Mouse (Mus musculus) intestine, embryonic 16.5 days (tissue): ENCODE measurements around the gene St3gal3. TPM values are rescaled to one million over a fixed set of nuclear protein-coding genes. Genes with fewer than 3 reads are reported as not detected.

Source experiments
- ATAC-seq: fragments of 200-750 bp; cut with Nextera tagmentation; 2 replicates; pipeline ENCODE4 v1.8.0; 2017; ENCODE audit warnings: moderate TSS enrichment, moderate library complexity
- H3K27ac ChIP-seq: fragments of 300-500 bp; sonication (generic); 2 replicates; pipeline ENCODE4 v1.5.1; 2014; ENCODE audit warnings: mild to moderate bottlenecking, low read length
- H3K27me3 ChIP-seq: fragments of 300-500 bp; sonication (generic); replicated peaks from 2 replicates; pipeline ENCODE4 v1.6.1; 2014; ENCODE audit warnings: low read length, control low read depth, mixed read lengths; ENCODE audit not compliant: control insufficient read depth, insufficient read depth
- H3K36me3 ChIP-seq: fragments of 300-500 bp; sonication (generic); 2 replicates; pipeline ENCODE4 v1.6.1; 2014; ENCODE audit warnings: low read length, control low read depth; ENCODE audit not compliant: control insufficient read depth, insufficient read depth
- H3K4me1 ChIP-seq: fragments of 300-500 bp; sonication (generic); 2 replicates; pipeline ENCODE4 v1.6.1; 2014; ENCODE audit warnings: low read length, control low read depth, mixed read lengths; ENCODE audit not compliant: control insufficient read depth, insufficient read depth
- H3K4me2 ChIP-seq: fragments of 300-500 bp; sonication (generic); 2 replicates; pipeline ENCODE4 v1.6.1; 2014; ENCODE audit warnings: low read depth, low read length, control low read depth
- H3K4me3 ChIP-seq: fragments of 300-500 bp; sonication (generic); 2 replicates; pipeline ENCODE4 v1.5.1; 2014; ENCODE audit warnings: mild to moderate bottlenecking, low read length
- H3K9ac ChIP-seq: fragments of 300-500 bp; sonication (generic); 2 replicates; pipeline ENCODE4 v1.6.1; 2014; ENCODE audit warnings: low read depth, low read length
- H3K9me3 ChIP-seq: fragments of 300-500 bp; sonication (generic); 2 replicates; pipeline ENCODE4 v1.6.1; 2016; ENCODE audit warnings: low read length, control low read depth; ENCODE audit not compliant: control insufficient read depth
- WGBS: fragments of 180-500 bp; shearing (Covaris S2); extraction: QIAGEN DNeasy Blood & Tissue Kit; methylation state at CpG from one replicate; pipeline ENCODE4 v1.1.7; 2014; 5-methylcytosine and 5-hydroxymethylcytosine counted together
- polyA plus RNA-seq: library from polyadenylated mRNA; unstranded; fragments of >200 nt; fragmentation: Nextera tagmentation; extraction: Ambion mirVana; gene quantifications from 2 replicates; pipeline ENCODE4 v1.2.1, GENCODE M21; 2015

St3gal3 gene
- polyA plus RNA-seq, result 8.6 and 10.1 TPM in 2 replicates

GRCm38 (mm10) chr4:118134485-118135365 is at the start of gene St3gal3:
Gene St3gal3, minus strand, starts transcription at chr4:118134914.
- H3K27me3 ChIP-seq, result no peaks in the 10 kb centered on the region
- peaks cover 25% of the 10 kb centered on the region for H3K4me1 ChIP-seq
- peak within 1 kb of the TSS; percentile 79 for H3K4me2 ChIP-seq
- peak; percentile 99 for ATAC-seq
- peak within 1 kb of the TSS; percentile 88 for H3K9ac ChIP-seq
- under 1% methylated on average over 61 of the region's 84 CpGs for WGBS
- H3K27ac ChIP-seq, result peak within 1 kb of the TSS; percentile 76
- H3K9me3 ChIP-seq, result no peaks in the 10 kb centered on the region
- H3K4me3 ChIP-seq, result peak within 1 kb of the TSS; percentile 84
- H3K36me3 ChIP-seq, result peaks cover 12% of the 10 kb centered on the region

GRCm38 (mm10) chr4:118180301-118181080 is 45.8 kb upstream of the St3gal3 start:
- 11% methylated on average over 17 of the region's 17 CpGs for WGBS
- H3K9ac ChIP-seq, result peak overlapping the region; percentile 71
- H3K4me2 ChIP-seq, result peak overlapping the region; percentile 74
- no peak for ATAC-seq
- no peaks in the 10 kb centered on the region for H3K9me3 ChIP-seq
- peaks cover 5% of the 10 kb centered on the region for H3K4me1 ChIP-seq
- peak overlapping the region; percentile 81 for H3K27ac ChIP-seq
- H3K27me3 ChIP-seq, result no peaks in the 10 kb centered on the region
- H3K4me3 ChIP-seq, result peak overlapping the region; percentile 82
- no peaks in the 10 kb centered on the region; the same call in 1 of the 2 replicates for H3K36me3 ChIP-seq

- peaks cover 5% of the 10 kb centered on the region for H3K4me1 ChIP-seq
- H3K9ac ChIP-seq, result peak within 1 kb of the TSS; percentile 87
- peak; percentile 100 for ATAC-seq
- whole genome bisulfite sequencing, result under 1% methylated on average over 38 of the region's 38 CpGs
- no peaks in the 10 kb centered on the region for H3K9me3 ChIP-seq
- no peaks in the 10 kb centered on the region for H3K27me3 ChIP-seq
- peak within 1 kb of the TSS; percentile 74 for H3K4me2 ChIP-seq
- H3K4me3 ChIP-seq, result peak within 1 kb of the TSS; percentile 82
- peak within 1 kb of the TSS; percentile 98 for H3K27ac ChIP-seq
- no peaks in the 10 kb centered on the region; the same call in 1 of the 2 replicates for H3K36me3 ChIP-seq
These were observed 45.0 kb upstream of the St3gal3 start, which contains the start of gene Kdm4a for GRCm38 (mm10) chr4:118179467-118180300. Gene Kdm4a, minus strand, starts transcription at chr4:118180043.

- WGBS, result 0% methylated on average over 12 of the region's 12 CpGs
These were observed 44.3 kb upstream of the St3gal3 start for GRCm38 (mm10) chr4:118178952-118179466.

GRCm38 (mm10) chr4:118172461-118172860 is 37.7 kb upstream of the St3gal3 start:
- Histone ChIP-seq H3K4me2 (no peak overlapping the region), H3K9ac (no peak overlapping the region), H3K27ac (no peak overlapping the region), H3K9me3 (no peaks in the 10 kb centered on the region), H3K4me3 (no peak overlapping the region), H3K36me3 (peaks cover 30% of the 10 kb centered on the region), H3K27me3 (no peaks in the 10 kb centered on the region), H3K4me1 (no peaks in the 10 kb centered on the region)
- 94% methylated on average over 12 of the region's 12 CpGs for WGBS
- ATAC-seq, result no peak

More at GRCm38 (mm10) chr4:118178952-118179466, 44.3 kb upstream of the St3gal3 start:
- H3K4me2 ChIP-seq, result peak overlapping the region; percentile 62
- H3K4me3 ChIP-seq, result peak overlapping the region; percentile 82
- H3K4me1 ChIP-seq, result peaks cover 5% of the 10 kb centered on the region
- peak overlapping the region; percentile 87 for H3K9ac ChIP-seq
- peaks cover under 1% of the 10 kb centered on the region; the same call in 1 of the 2 replicates for H3K36me3 ChIP-seq
- peak overlapping the region; percentile 98 for H3K27ac ChIP-seq
- H3K27me3 ChIP-seq, result no peaks in the 10 kb centered on the region
- H3K9me3 ChIP-seq, result no peaks in the 10 kb centered on the region
- no peak for ATAC-seq

GRCm38 (mm10) chr4:118171006-118171405 is 36.3 kb upstream of the St3gal3 start:
- Histone ChIP-seq H3K36me3 (peaks cover 41% of the 10 kb centered on the region), H3K27ac (no peak overlapping the region), H3K4me2 (no peak overlapping the region), H3K9ac (no peak overlapping the region), H3K4me1 (no peaks in the 10 kb centered on the region), H3K9me3 (no peaks in the 10 kb centered on the region), H3K27me3 (no peaks in the 10 kb centered on the region), H3K4me3 (no peak overlapping the region)
- 85% methylated on average over 9 of the region's 9 CpGs for WGBS
- ATAC-seq, result no peak

- Histone ChIP-seq H3K27ac (no peak overlapping the region), H3K27me3 (no peaks in the 10 kb centered on the region), H3K9me3 (no peaks in the 10 kb centered on the region), H3K4me2 (no peak overlapping the region), H3K4me1 (no peaks in the 10 kb centered on the region), H3K4me3 (no peak overlapping the region), H3K36me3 (peaks cover 66% of the 10 kb centered on the region), H3K9ac (no peak overlapping the region)
- ATAC-seq, result no peak
- WGBS, result 97% methylated on average over 12 of the region's 12 CpGs
These were observed 27.4 kb upstream of the St3gal3 start for GRCm38 (mm10) chr4:118162123-118162522.

GRCm38 (mm10) chr4:118157666-118158065 is 23.0 kb upstream of the St3gal3 start:
- no peak overlapping the region for H3K27ac ChIP-seq
- H3K9me3 ChIP-seq, result no peaks in the 10 kb centered on the region
- H3K4me3 ChIP-seq, result no peak overlapping the region
- no peaks in the 10 kb centered on the region for H3K4me1 ChIP-seq
- 93% methylated on average over 3 of the region's 3 CpGs for WGBS
- H3K4me2 ChIP-seq, result no peak overlapping the region
- H3K36me3 ChIP-seq, result peaks cover 55% of the 10 kb centered on the region
- no peaks in the 10 kb centered on the region for H3K27me3 ChIP-seq
- no peak overlapping the region for H3K9ac ChIP-seq
- no peak for ATAC-seq
